Mouse (Mus musculus) forebrain, postnatal 0 days (tissue): Measurements from ENCODE around the gene Exoc1. TPM values are rescaled to one million over a fixed set of nuclear protein-coding genes. Genes with fewer than 3 reads are reported as not detected.

ENCODE experiments used
- ATAC-seq: fragments of 200-750 bp; cut with Nextera tagmentation; 2 replicates; pipeline ENCODE4 v1.8.0; 2017; ENCODE audit warnings: mild to moderate bottlenecking, moderate library complexity
- DNase-seq: peaks from one replicate; pipeline ENCODE4 v3.0.0-alpha.2; 2015
- H3K27ac ChIP-seq: fragments of 300-500 bp; sonication (generic); 2 replicates; pipeline ENCODE4 v1.5.1; 2014; ENCODE audit warnings: low read depth, mild to moderate bottlenecking, antibody characterized with exemption, low read length, moderate library complexity, mixed read lengths
- H3K27me3 ChIP-seq: fragments of 300-500 bp; sonication (generic); 2 replicates; pipeline ENCODE4 v1.6.1; 2014; ENCODE audit warnings: mild to moderate bottlenecking, low read length, mixed read lengths; ENCODE audit not compliant: insufficient read depth
- H3K36me3 ChIP-seq: fragments of 300-500 bp; sonication (generic); 2 replicates; pipeline ENCODE4 v1.6.1; 2014; ENCODE audit warnings: mild to moderate bottlenecking, moderate library complexity; ENCODE audit not compliant: insufficient read depth
- H3K4me1 ChIP-seq: fragments of 300-500 bp; sonication (generic); 2 replicates; pipeline ENCODE4 v1.6.1; 2014; ENCODE audit warnings: antibody characterized with exemption; ENCODE audit not compliant: insufficient read depth
- H3K4me2 ChIP-seq: fragments of 300-500 bp; sonication (generic); 2 replicates; pipeline ENCODE4 v1.6.1; 2014; ENCODE audit warnings: low read depth, mild to moderate bottlenecking, moderate library complexity
- H3K4me3 ChIP-seq: fragments of 300-500 bp; sonication (generic); 2 replicates; pipeline ENCODE4 v1.5.1; 2014; ENCODE audit warnings: low read depth, low read length, mixed read lengths
- H3K9ac ChIP-seq: fragments of 300-500 bp; sonication (generic); 2 replicates; pipeline ENCODE4 v1.6.1; 2014; ENCODE audit warnings: mild to moderate bottlenecking
- H3K9me3 ChIP-seq: fragments of 300-500 bp; sonication (generic); 2 replicates; pipeline ENCODE4 v1.6.1; 2016; ENCODE audit warnings: low read length
- CTCF ChIP-seq: sonication (generic); IDR thresholded peaks from 2 replicates; pipeline ENCODE4 v1.5.1; 2016; ENCODE audit warnings: antibody characterized with exemption, control low read depth, low read depth
- WGBS: fragments of 180-500 bp; shearing (Covaris S2); extraction: QIAGEN DNeasy Blood & Tissue Kit; methylation state at CpG from one replicate; pipeline ENCODE4 v1.1.7; 2014; 5-methylcytosine and 5-hydroxymethylcytosine counted together
- polyA plus RNA-seq: library from polyadenylated mRNA; unstranded; fragments of >200 nt; fragmentation: Nextera tagmentation; extraction: Ambion mirVana; gene quantifications from 2 replicates; pipeline ENCODE4 v1.2.1, GENCODE M21; 2015
- total RNA-seq: library from RNA; depleted of rRNA; stranded (reverse); fragments of >200 nt; gene quantifications from 2 replicates; pipeline ENCODE4 v1.2.3, GENCODE M21; 2014; rRNA removed

Exoc1 gene
- total and polyA plus RNA-seq, 2 experiments from 2014 or later: 48.9 to 81.7 TPM

DNA sequence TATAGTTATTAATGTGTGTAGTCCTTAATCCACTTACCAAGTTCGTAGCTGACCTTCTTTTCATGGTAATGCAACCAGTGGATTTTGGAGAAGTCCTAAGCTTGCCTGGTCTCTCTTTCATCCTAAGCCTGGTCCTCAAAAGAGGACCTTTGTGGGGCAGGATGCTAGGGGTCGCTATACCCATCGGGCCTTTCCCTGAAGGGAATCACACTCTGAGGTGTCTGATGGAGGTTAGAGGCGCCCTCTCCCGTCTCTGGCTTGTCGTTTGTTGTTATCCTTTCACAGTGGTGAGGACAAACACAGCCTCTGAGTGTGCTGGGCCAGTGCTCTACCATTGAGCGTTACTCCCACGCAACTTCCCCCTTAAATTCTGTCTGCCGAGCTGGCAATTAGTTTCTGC, 62.8 kb downstream of the Exoc1 start:
- ATAC-seq (no peak), DNase-seq (no peak)
- Histone ChIP-seq H3K4me1 (no peaks in the 10 kb centered on the region), H3K36me3 (peaks cover 28% of the 10 kb centered on the region; the same call in 1 of the 2 replicates), H3K9me3 (no peaks in the 10 kb centered on the region), H3K9ac (no peak overlapping the region), H3K4me2 (no peak overlapping the region), H3K4me3 (no peak overlapping the region), H3K27ac (no peak overlapping the region), H3K27me3 (no peaks in the 10 kb centered on the region)
- WGBS: 45% methylated on average over 9 of the region's 9 CpGs
- TF ChIP-seq CTCF: peak; percentile 25; the same call in 1 of the 2 replicates

DNA sequence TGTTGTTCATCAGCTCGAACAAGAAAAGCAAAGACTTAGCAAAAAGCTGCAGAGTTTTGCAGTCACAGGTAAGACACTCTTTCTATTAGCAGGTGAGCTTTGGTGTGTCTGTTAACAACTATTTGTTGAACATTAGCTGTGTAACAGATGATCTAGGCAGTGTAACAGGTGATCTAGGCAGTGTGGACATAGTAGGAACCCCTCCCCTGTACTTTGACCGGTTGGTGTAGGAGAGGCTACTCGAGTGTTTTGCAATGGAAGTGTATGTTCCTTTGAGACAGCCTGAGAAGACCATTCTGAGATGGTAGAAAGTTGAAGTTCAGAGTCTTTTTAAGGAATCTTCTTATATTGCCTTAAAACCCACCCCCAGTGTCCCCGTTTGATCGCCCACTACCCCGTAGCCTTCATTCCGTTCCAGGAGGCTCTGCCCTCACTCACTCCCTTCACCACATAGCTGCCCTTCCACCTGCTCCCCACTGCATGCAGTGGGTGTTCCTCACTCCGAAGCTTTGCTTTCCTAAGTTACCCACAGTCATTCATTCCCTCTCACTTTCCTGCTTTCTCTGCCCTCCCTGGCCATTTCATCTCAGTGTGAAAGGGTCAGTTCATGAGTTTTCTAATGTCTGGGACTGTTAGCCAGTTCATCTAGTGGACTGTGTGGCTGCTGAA, 80.7 kb downstream of the Exoc1 start:
- no peak for ATAC-seq
- Histone ChIP-seq H3K9ac (no peak overlapping the region), H3K27ac (no peak overlapping the region), H3K36me3 (peaks cover 31% of the 10 kb centered on the region), H3K4me2 (no peak overlapping the region), H3K27me3 (no peaks in the 10 kb centered on the region), H3K9me3 (no peaks in the 10 kb centered on the region), H3K4me1 (no peaks in the 10 kb centered on the region), H3K4me3 (no peak overlapping the region)
- TF ChIP-seq CTCF: no peak
- DNase-seq: no peak
- 96% methylated on average over 8 of the region's 8 CpGs for WGBS

GRCm38 (mm10) chr5:76612867-76613499, 83.9 kb downstream of the Exoc1 start:
- no peaks in the 10 kb centered on the region for H3K27me3 ChIP-seq
- H3K4me3 ChIP-seq: no peak overlapping the region
- peaks cover 26% of the 10 kb centered on the region for H3K36me3 ChIP-seq
- no peaks in the 10 kb centered on the region for H3K4me1 ChIP-seq
- no peak for ATAC-seq
- WGBS: 91% methylated on average over 6 of the region's 6 CpGs
- no peak for TF ChIP-seq CTCF
- no peak overlapping the region for H3K27ac ChIP-seq
- no peak for DNase-seq
- H3K9ac ChIP-seq: no peak overlapping the region
- H3K9me3 ChIP-seq: no peaks in the 10 kb centered on the region
- H3K4me2 ChIP-seq: no peak overlapping the region

- no peaks in the 10 kb centered on the region for H3K9me3 ChIP-seq
- ATAC-seq (peak; percentile 50), DNase-seq (peak; percentile 62)
- H3K4me1 ChIP-seq: no peaks in the 10 kb centered on the region
- H3K9ac ChIP-seq: no peak overlapping the region
- H3K27ac ChIP-seq: peak overlapping the region; percentile 73
- no peaks in the 10 kb centered on the region for H3K27me3 ChIP-seq
- H3K4me2 ChIP-seq: no peak overlapping the region
- H3K4me3 ChIP-seq: no peak overlapping the region
- peaks cover 33% of the 10 kb centered on the region for H3K36me3 ChIP-seq
- WGBS: 82% methylated on average over 8 of the region's 8 CpGs
- no peak for TF ChIP-seq CTCF
Measured at GRCm38 (mm10) chr5:76615276-76615675, 86.2 kb downstream of the Exoc1 start.

GRCm38 (mm10) chr5:76616196-76616747, 87.2 kb downstream of the Exoc1 start:
- Histone ChIP-seq H3K27ac (peak overlapping the region; percentile 46; the same call in 1 of the 2 replicates), H3K9ac (no peak overlapping the region), H3K4me3 (no peak overlapping the region), H3K36me3 (peaks cover 29% of the 10 kb centered on the region), H3K27me3 (no peaks in the 10 kb centered on the region), H3K4me2 (no peak overlapping the region), H3K4me1 (no peaks in the 10 kb centered on the region), H3K9me3 (no peaks in the 10 kb centered on the region)
- TF ChIP-seq CTCF: no peak
- 56% methylated on average over 2 of the region's 2 CpGs for WGBS
- ATAC-seq (peak; percentile 53), DNase-seq (peak; percentile 38)

GRCm38 (mm10) chr5:76618750-76619149, 89.6 kb downstream of the Exoc1 start:
- TF ChIP-seq CTCF: no peak
- DNase-seq (peak; percentile 47), ATAC-seq (peak; percentile 72)
- H3K9ac ChIP-seq: no peak overlapping the region
- H3K27ac ChIP-seq: 0 out of 2 replicates have a peak overlapping the region, but pooled peaks have one; percentile 4
- 73% methylated on average over 7 of the region's 7 CpGs for WGBS
- peaks cover 29% of the 10 kb centered on the region for H3K36me3 ChIP-seq
- H3K4me3 ChIP-seq: no peak overlapping the region
- no peak overlapping the region for H3K4me2 ChIP-seq
- H3K9me3 ChIP-seq: no peaks in the 10 kb centered on the region
- H3K4me1 ChIP-seq: no peaks in the 10 kb centered on the region
- H3K27me3 ChIP-seq: no peaks in the 10 kb centered on the region

Other genes starting within 250 kb of the Exoc1 start
- gene Clock, start 224.5 kb upstream of the Exoc1 start, total RNA-seq: 20.5 and 28.5 TPM in 2 replicates
- 4.1 and 7.3 TPM in 2 replicates for gene Clock, start 224.5 kb upstream of the Exoc1 start, polyA plus RNA-seq
- not detected in 2 replicates for gene Pdcl2, start 198.2 kb upstream of the Exoc1 start, total RNA-seq
- gene Pdcl2, start 198.2 kb upstream of the Exoc1 start, polyA plus RNA-seq: not detected in 2 replicates
- gene Nmu, start 165.5 kb upstream of the Exoc1 start, total RNA-seq: not detected in 2 replicates
- 0.70 TPM in 1 of 2 replicates, not detected in the other for gene Nmu, start 165.5 kb upstream of the Exoc1 start, polyA plus RNA-seq
- not detected in 2 replicates for gene Gm7271, start 45.3 kb upstream of the Exoc1 start, total RNA-seq
- gene Gm7271, start 45.3 kb upstream of the Exoc1 start, polyA plus RNA-seq: not detected in 2 replicates
- 6.2 and 8.3 TPM in 2 replicates for gene Cep135, start 59.4 kb downstream of the Exoc1 start, total RNA-seq
- 1.6 and 2.8 TPM in 2 replicates for gene Cep135, start 59.4 kb downstream of the Exoc1 start, polyA plus RNA-seq
- gene C530008M17Rik, start 127.2 kb downstream of the Exoc1 start, total RNA-seq: 86.2 and 87.4 TPM in 2 replicates
- gene C530008M17Rik, start 127.2 kb downstream of the Exoc1 start, polyA plus RNA-seq: 47.6 and 63.6 TPM in 2 replicates